Mouse (Mus musculus): ENCODE measurements at regions not wholly inside any gene's neighbourhood (a gene's known extent, or its start where the extent isn't known, plus 50 kb on each side); places are given as distances from the start of the nearest gene placed in this dataset.
A peak's percentile ranks its signal among the peaks of the same experiment; 100 is the strongest.

DNA sequence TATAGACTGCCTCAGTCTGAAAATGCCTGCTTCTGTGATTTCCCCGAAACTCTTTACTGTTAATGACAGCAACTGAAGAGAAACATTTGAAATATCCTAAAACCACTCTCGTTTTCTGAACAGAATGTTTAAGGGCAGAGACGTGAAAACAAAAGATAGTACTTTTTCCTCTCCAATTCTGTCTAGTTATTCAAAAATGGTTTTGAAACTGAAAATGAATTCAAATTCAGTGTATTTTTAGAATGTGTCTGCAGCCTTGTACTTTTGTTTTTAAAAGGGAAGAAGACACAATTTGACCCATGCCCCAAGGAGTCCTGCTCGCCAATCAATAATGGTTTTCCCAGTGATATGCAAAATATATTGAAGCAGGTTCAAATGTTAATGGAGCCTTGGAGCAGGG is 136.7 kb upstream of the AI593442 start:
- H3K4me3 ChIP-seq = no peak overlapping the region
- H3K79me2 ChIP-seq (ENCODE audit: control insufficient read depth, insufficient read depth) = no peaks in the 10 kb centered on the region
- H3K4me2 ChIP-seq (ENCODE audit: low read depth) = no peak overlapping the region
- TF ChIP-seq E2F4 (IDR thresholded peaks at IDR 0.05; ENCODE audit: insufficient read depth) = no peak
- TF ChIP-seq SRF (IDR thresholded peaks at IDR 0.05; ENCODE audit: control insufficient read depth, insufficient read length, low read depth) = no peak
- TF ChIP-seq CEBPB (IDR thresholded peaks at IDR 0.05; ENCODE audit: insufficient read depth, poor library complexity, severe bottlenecking) = no peak
- no peak for TF ChIP-seq TCF3 (IDR thresholded peaks at IDR 0.05; ENCODE audit: insufficient read length, low read depth)
- no peak for TF ChIP-seq POLR2AphosphoS2 (IDR thresholded peaks at IDR 0.05; ENCODE audit: insufficient read length, low read depth)
- no peak for TF ChIP-seq USF1 (IDR thresholded peaks at IDR 0.05; ENCODE audit: low read depth)
- no peak for TF ChIP-seq POLR2A (IDR thresholded peaks at IDR 0.05; ENCODE audit: insufficient read length, low read depth)
- no peak for TF ChIP-seq TCF12 (IDR thresholded peaks at IDR 0.05; ENCODE audit: insufficient read depth, poor library complexity, severe bottlenecking)
- TF ChIP-seq MAX (IDR thresholded peaks at IDR 0.05; ENCODE audit: low read depth) = no peak
- TF ChIP-seq REST (IDR thresholded peaks at IDR 0.05; ENCODE audit: insufficient read depth, insufficient read length) = no peak
- TF ChIP-seq MYOD1 (IDR thresholded peaks at IDR 0.05; ENCODE audit: control insufficient read depth in 1 of 3, insufficient read length in 2 of 3, low read depth in 2 of 3) = no peak
- no peak for TF ChIP-seq MYOG (IDR thresholded peaks at IDR 0.05; ENCODE audit: control insufficient read depth in 1 of 3, insufficient read depth in 1 of 3, insufficient read length in 2 of 3, low read depth in 2 of 3)
- H3K36me3 ChIP-seq (ENCODE audit: control insufficient read depth, insufficient read depth) = no peaks in the 10 kb centered on the region
- H3K27me3 ChIP-seq (ENCODE audit: control insufficient read depth, insufficient read depth, insufficient read length) = no peaks in the 10 kb centered on the region
- H3ac ChIP-seq (ENCODE audit: control insufficient read depth, insufficient read length) = no peak overlapping the region

DNA sequence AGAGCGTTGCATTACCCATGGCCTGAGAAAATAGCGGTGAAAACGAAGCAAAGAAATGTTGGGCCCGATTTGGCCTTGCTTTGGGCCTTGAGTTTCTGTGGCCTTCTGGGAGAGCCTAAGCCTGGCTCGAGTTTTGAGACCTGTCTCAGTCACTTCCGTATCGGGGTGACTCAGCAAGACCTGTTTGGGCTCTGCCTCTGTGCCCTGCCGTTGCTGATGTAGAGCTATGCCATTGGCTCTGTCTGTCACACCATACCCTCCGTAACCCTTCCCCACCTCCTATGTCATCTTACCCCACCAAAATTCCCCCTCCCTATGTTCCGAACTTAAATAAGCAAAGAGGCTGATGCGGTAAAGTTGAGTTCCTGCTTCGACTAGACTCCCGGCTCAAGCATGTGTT is 123.4 kb upstream of the AI593442 start:
- H3K36me3 ChIP-seq (ENCODE audit: control insufficient read depth, insufficient read depth) = no peaks in the 10 kb centered on the region
- TF ChIP-seq TCF12 (IDR thresholded peaks at IDR 0.05; ENCODE audit: insufficient read depth, poor library complexity, severe bottlenecking) (no peak), POLR2A (IDR thresholded peaks at IDR 0.05; ENCODE audit: insufficient read length, low read depth) (no peak), E2F4 (IDR thresholded peaks at IDR 0.05; ENCODE audit: insufficient read depth) (no peak), MAX (IDR thresholded peaks at IDR 0.05; ENCODE audit: low read depth) (no peak), MYOD1 (IDR thresholded peaks at IDR 0.05; ENCODE audit: control insufficient read depth in 1 of 3, insufficient read length in 2 of 3, low read depth in 2 of 3) (no peak), POLR2AphosphoS2 (IDR thresholded peaks at IDR 0.05; ENCODE audit: insufficient read length, low read depth) (no peak)
- no peaks in the 10 kb centered on the region for H3K79me2 ChIP-seq (ENCODE audit: control insufficient read depth, insufficient read depth)
- H3K4me2 ChIP-seq (ENCODE audit: low read depth) = no peak overlapping the region
- no peaks in the 10 kb centered on the region for H3K27me3 ChIP-seq (ENCODE audit: control insufficient read depth, insufficient read depth, insufficient read length)
- H3ac ChIP-seq (ENCODE audit: control insufficient read depth, insufficient read length) = no peak overlapping the region
- no peak overlapping the region for H3K4me3 ChIP-seq

DNA sequence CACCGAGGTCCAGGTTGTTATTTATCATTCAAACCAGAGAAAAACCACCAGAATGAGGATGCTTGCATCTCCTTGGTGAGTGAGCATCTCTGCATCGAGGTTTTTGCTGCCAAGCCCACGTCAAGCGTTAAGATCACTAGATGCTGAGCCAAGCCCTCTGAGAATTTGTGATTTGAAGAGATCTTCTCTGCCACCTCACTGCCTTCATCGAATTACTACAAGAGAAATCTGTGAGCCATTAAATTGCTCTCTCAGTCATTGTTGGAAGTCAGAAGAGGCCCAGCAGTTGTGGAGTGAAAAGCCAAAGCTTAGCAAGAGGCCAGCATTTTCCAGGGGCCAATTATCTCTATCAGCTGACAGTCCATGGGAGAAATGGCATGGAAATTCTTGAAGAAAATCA is 122.2 kb upstream of the AI593442 start:
- Histone ChIP-seq H3K4me3 (no peak overlapping the region), H3K4me2 (ENCODE audit: low read depth) (no peak overlapping the region), H3K79me2 (ENCODE audit: control insufficient read depth, insufficient read depth) (no peaks in the 10 kb centered on the region), H3ac (ENCODE audit: control insufficient read depth, insufficient read length) (no peak overlapping the region), H3K27me3 (ENCODE audit: control insufficient read depth, insufficient read depth, insufficient read length) (no peaks in the 10 kb centered on the region), H3K36me3 (ENCODE audit: control insufficient read depth, insufficient read depth) (no peaks in the 10 kb centered on the region)
- no peak for TF ChIP-seq POLR2AphosphoS2 (IDR thresholded peaks at IDR 0.05; ENCODE audit: insufficient read length, low read depth)
- no peak for TF ChIP-seq MYOD1 (IDR thresholded peaks at IDR 0.05; ENCODE audit: control insufficient read depth in 1 of 3, insufficient read length in 2 of 3, low read depth in 2 of 3)
- TF ChIP-seq E2F4 (IDR thresholded peaks at IDR 0.05; ENCODE audit: insufficient read depth) = no peak
- TF ChIP-seq USF1 (IDR thresholded peaks at IDR 0.05; ENCODE audit: low read depth) = no peak
- no peak for TF ChIP-seq POLR2A (IDR thresholded peaks at IDR 0.05; ENCODE audit: insufficient read length, low read depth)
- TF ChIP-seq MAX (IDR thresholded peaks at IDR 0.05; ENCODE audit: low read depth) = no peak
- no peak for TF ChIP-seq SRF (IDR thresholded peaks at IDR 0.05; ENCODE audit: control insufficient read depth, insufficient read length, low read depth)
- TF ChIP-seq MYOG (IDR thresholded peaks at IDR 0.05; ENCODE audit: control insufficient read depth in 1 of 3, insufficient read depth in 1 of 3, insufficient read length in 2 of 3, low read depth in 2 of 3) = no peak
- no peak for TF ChIP-seq CEBPB (IDR thresholded peaks at IDR 0.05; ENCODE audit: insufficient read depth, poor library complexity, severe bottlenecking)
- no peak for TF ChIP-seq TCF12 (IDR thresholded peaks at IDR 0.05; ENCODE audit: insufficient read depth, poor library complexity, severe bottlenecking)
- TF ChIP-seq TCF3 (IDR thresholded peaks at IDR 0.05; ENCODE audit: insufficient read length, low read depth) = no peak
- no peak for TF ChIP-seq REST (IDR thresholded peaks at IDR 0.05; ENCODE audit: insufficient read depth, insufficient read length)

DNA sequence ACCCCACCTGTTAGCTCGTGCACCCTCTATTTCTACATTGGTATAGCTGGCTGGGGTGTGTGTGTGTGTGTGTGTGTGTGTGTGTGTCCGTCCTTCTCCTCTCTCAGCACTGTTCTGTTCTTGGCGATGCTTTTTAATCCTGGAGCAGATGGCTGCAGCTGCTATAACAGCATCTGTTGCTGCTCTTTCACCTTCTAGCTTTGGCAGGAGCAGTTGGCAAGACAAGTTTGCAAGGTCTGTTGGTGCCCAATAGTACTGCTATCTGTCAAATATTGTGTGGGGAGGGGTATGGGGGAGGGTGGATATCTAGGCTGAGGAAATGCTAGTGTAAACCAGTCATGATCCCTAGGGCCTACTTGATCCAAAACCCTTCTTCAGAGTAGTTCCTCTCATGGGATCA is 120.9 kb upstream of the AI593442 start:
- no peaks in the 10 kb centered on the region for H3K79me2 ChIP-seq (ENCODE audit: control insufficient read depth, insufficient read depth)
- no peak for TF ChIP-seq CEBPB (IDR thresholded peaks at IDR 0.05; ENCODE audit: insufficient read depth, poor library complexity, severe bottlenecking)
- peak in 1 of 3 experiments; percentile 15 for TF ChIP-seq MYOD1 (IDR thresholded peaks at IDR 0.05; ENCODE audit: control insufficient read depth in 1 of 3, insufficient read length in 2 of 3, low read depth in 2 of 3)
- no peak overlapping the region for H3K4me3 ChIP-seq
- no peak overlapping the region for H3ac ChIP-seq (ENCODE audit: control insufficient read depth, insufficient read length)
- H3K36me3 ChIP-seq (ENCODE audit: control insufficient read depth, insufficient read depth) = no peaks in the 10 kb centered on the region
- H3K4me2 ChIP-seq (ENCODE audit: low read depth) = no peak overlapping the region
- no peaks in the 10 kb centered on the region for H3K27me3 ChIP-seq (ENCODE audit: control insufficient read depth, insufficient read depth, insufficient read length)

DNA sequence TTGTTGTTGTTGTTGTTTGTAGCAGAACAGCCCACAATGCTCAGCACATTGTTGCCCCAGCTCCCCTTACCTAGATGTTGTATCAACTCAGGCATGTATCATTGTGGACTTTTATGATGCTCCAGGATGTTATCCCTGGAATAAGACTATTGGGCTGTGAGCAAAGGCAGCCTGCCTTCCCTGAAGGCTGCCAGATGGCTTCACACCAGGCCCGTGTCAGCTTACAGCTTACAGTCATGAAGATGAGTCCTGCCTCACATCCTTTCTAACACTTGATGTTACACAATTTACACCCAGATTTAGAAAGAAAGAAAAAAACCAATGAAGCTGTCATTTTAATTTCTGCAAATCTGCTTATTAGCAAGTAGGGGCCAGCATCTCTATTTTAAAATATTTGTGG is 113.0 kb upstream of the AI593442 start:
- H3ac ChIP-seq (ENCODE audit: control insufficient read depth, insufficient read length) = no peak overlapping the region
- H3K4me2 ChIP-seq (ENCODE audit: low read depth) = no peak overlapping the region
- H3K36me3 ChIP-seq (ENCODE audit: control insufficient read depth, insufficient read depth) = no peaks in the 10 kb centered on the region
- no peaks in the 10 kb centered on the region for H3K79me2 ChIP-seq (ENCODE audit: control insufficient read depth, insufficient read depth)
- H3K4me3 ChIP-seq = no peak overlapping the region
- TF ChIP-seq CEBPB (IDR thresholded peaks at IDR 0.05; ENCODE audit: insufficient read depth, poor library complexity, severe bottlenecking) = no peak
- TF ChIP-seq MYOD1 (IDR thresholded peaks at IDR 0.05; ENCODE audit: control insufficient read depth in 1 of 3, insufficient read length in 2 of 3, low read depth in 2 of 3) = no peak
- TF ChIP-seq TCF3 (IDR thresholded peaks at IDR 0.05; ENCODE audit: insufficient read length, low read depth) = no peak
- no peak for TF ChIP-seq POLR2A (IDR thresholded peaks at IDR 0.05; ENCODE audit: insufficient read length, low read depth)
- H3K27me3 ChIP-seq (ENCODE audit: control insufficient read depth, insufficient read depth, insufficient read length) = no peaks in the 10 kb centered on the region

Measured in myocyte (in vitro differentiated cells).